Mouse (Mus musculus) cerebellum, adult 11 months (tissue): ENCODE results near the gene Nthl1.

ENCODE experiments used
- DNase-seq: peaks from one replicate; pipeline ENCODE4 v3.0.0; 2022

The Nthl1 gene

DNA sequence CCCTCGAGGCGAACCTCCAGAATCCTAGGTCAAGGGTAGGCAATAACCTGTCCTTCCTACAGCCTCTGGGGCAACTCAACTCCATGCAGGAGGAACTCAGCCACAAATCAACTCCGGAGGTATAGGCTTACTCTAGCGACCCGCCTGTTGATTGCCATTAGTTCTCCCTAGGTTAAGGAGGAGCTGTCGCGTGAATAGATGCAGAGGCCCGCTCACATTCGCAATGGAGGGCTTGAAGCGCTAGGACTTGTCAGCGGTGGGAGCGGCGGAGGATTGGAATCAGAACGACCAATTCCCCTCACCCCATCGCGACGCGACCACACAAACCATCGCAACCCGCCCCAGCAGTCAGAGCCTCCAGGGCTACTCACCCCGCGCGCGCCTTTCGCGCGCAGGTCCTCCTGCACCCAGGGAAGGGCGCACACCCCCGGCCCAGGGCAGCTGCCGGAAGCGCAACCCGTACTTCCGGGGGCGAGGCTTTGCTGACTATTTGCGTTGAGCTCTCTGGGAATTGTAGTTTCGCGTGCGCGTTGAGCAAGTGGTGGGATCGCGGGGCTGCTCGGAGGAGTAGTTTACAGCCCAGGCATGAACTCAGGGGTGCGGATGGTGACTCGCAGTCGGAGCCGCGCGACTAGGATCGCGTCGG, at the start of gene Nthl1, which contains the start of gene Tsc2:
TSS of gene Nthl1 (plus strand) at position 514 of the 646 bp plus-strand sequence.
TSS of gene Tsc2 (minus strand) at position 464 of the 646 bp plus-strand sequence.
- peak; percentile 69 for DNase-seq

- DNase-seq = no peak
Observed at GRCm38 (mm10) chr17:24583599-24584460, 48.6 kb upstream of the Nthl1 start.

DNA sequence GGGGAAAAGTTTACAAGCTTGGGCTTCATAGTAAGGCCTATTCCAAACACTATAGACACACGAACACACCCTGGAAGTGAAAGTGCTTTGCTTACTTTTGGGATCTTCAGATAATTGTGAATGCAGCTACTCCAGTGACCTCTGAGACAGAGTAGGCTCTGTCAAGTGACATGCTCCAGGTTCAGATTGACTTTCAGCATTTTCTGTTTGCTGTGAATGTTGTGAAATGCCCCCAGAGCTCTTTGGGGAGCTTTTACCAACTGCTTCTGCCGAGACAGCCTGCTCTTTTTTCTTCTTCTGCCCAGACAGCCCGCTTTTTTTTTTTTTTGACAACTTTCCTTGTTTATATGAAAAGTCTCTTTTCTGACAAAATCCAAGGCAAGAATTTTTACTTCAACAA, 48.0 kb upstream of the Nthl1 start:
- DNase-seq = no peak

DNA sequence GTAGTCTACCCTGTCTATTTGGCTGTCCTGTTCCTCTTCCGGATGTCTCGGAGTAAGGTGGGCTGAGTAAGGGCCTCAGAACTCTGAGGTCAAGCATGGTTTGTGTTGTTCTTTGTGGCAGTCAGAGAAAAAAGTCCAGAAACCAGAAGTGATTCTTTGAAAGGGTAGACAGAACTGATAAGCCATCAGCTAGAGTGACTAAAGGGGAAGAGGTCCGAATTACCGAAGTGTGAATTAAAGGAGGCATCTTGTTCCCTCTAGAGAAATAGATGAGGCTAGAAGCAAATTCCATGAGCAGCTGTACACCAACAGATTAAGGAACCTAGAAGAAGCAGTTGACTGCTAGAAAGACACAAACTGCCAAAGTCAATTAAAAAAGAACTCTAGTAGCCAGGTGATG, 45.9 kb upstream of the Nthl1 start:
- DNase-seq = no peak

DNA sequence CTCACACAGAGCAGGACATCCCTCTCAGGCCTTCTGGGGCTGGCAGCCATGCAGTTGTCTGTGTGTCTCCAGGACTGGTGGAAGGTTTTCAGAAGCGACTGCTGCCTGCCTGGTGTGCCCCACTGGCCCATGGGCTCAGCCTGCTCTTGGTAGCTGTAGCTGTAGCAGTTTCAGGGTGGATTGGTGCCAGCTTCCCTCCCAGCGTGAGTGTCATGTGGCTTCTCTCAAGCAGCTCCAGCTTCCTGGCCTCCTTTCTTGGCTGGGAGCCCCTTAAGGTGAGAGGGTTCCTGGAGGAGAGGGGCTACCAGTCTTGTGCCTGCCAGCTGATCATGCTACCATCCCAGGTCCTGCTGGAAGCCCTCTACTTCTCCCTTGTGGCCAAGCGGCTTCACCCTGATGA, 41.5 kb upstream of the Nthl1 start:
- peak; percentile 71 for DNase-seq

DNA sequence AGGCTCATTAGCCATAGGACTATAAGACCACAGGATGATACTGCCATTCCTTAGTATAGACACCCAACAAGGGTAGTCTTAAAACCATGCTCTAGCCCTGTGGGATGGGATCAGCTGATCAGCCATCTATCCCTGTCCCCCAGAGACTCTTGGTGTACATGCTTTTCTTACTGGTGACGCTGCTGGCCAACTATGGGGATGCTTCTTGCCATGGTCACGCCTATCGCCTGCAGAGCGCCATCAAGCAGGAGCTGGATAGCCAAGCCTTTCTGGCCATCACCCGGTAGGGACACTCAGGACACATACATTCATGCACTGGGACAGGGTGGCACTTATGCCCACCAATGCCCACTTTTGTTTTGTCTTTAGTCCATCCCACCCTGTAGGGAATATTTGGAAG, 40.8 kb upstream of the Nthl1 start:
- no peak for DNase-seq

- DNase-seq = no peak
Observed at GRCm38 (mm10) chr17:24593248-24593647, 39.2 kb upstream of the Nthl1 start.

- DNase-seq = peak; percentile 43
Observed at GRCm38 (mm10) chr17:24593992-24594890, 38.2 kb upstream of the Nthl1 start.

DNA sequence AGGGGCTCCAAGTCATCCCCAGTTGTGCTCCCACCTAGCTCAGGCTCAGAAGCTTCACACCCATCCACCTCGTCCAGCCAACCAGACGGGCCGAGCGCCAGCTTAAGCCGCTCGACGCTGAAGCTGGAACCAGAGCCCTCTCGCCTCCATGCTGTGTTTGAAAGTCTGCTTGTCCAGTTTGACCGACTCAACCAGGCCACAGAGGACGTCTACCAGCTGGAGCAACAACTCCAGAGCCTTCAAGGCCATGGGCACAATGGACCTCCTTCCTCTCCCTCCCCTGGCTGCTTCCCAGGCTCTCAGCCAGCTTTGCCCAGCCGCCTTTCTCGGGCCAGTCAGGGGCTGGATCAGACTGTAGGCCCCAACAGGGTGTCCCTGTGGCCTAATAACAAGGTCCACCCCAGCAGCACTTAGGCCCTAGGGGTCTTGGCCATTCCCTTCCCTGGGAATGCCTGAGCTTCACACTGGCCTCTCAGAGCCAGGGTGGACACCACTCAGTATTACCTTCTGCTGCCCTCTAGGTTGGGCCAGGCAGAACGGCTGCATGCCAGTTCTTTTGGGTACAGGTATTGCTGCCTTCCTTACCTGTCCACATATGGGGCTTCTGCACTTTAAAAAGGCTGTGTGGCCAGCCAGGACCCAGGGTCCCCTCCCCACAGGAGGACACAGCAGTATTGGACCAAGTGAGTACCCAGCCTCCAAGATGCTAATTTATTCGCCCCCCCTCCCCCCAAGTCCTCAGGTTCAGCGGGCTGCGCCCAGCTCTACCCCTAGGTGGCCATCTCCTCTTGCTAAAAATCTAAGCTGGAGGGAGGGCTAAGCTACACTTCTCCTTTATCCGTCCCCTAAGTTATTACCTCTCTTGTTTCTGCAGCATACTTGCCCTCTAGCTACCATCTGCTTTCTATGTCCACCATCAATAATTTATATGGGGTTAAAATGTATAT, 37.1 kb upstream of the Nthl1 start:
- peak; percentile 63 for DNase-seq

GRCm38 (mm10) chr17:24596073-24596466, 36.4 kb upstream of the Nthl1 start:
- DNase-seq = peak; percentile 31

DNA sequence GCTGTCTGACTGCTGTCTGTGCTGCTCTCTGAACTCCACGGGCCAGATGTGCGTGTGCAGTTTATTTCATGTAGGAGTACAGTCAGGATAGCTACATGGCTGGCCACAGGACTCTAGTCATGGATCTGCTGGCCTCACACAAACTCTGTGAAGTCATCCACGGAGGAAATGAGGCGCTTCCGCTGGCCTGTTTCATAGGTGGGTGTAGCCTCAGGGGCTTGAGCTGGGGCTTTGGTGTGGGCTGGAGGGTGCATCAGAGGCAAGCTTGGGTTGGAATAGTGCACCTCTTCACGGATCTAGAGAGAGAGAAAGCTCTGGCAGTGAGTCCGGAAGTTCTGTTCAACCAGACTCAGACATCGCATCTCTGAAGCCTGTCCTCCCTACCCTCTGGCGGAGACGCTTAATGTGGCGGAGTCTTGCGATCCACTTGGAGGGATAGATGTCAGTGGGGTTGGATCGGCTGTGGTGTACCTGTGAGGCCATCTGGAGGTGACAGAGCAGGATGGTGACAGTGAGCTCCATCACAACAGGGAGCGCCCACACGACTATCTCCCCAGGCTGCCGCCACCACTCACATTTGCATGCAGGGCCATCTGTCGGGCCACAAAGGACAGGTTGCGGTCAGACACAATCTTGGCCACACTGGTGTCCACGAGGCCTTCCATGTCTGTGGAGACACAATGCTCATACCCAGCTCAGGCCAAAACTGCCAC, 35.9 kb upstream of the Nthl1 start:
- DNase-seq = peak; percentile 85

DNA sequence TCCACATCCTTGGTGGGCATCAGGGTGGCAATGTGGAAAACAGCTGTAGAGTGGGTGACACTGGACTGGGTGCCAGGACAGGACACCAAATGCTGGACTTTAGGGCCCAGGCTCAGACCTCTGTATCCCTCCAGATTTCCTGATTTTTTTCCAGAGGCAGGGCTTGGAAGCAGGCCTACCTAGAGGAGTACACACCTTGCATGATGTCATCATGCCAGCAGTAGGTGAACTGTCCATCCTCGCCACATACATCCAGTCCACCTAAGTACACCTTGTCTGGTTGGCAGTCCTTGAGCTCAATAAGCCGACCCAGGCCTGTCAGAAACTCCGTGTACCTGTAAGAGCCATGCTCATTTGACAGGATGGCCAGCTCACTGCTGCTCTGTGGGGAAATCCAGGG, 34.5 kb upstream of the Nthl1 start:
- no peak for DNase-seq

DNA sequence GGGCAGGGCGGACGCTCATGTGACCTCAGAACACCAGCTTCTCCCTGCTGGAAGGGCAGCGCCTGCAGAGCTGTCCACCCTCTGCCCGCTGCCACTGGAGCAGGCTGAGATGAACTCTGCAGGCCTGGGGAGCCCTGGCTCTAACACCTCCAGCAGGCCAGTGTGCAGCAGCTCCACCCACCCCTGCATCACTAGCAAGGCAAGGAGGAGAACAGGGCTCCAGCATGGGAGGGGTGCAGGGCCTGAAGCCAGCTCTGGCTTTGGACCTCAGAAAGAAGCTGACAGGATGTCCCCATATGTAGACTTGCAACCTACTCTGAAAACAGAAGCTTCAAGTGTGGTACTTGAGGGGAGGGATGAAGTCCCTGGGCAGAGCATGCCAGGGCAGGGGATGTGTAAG, 32.0 kb upstream of the Nthl1 start:
- DNase-seq = no peak

DNA sequence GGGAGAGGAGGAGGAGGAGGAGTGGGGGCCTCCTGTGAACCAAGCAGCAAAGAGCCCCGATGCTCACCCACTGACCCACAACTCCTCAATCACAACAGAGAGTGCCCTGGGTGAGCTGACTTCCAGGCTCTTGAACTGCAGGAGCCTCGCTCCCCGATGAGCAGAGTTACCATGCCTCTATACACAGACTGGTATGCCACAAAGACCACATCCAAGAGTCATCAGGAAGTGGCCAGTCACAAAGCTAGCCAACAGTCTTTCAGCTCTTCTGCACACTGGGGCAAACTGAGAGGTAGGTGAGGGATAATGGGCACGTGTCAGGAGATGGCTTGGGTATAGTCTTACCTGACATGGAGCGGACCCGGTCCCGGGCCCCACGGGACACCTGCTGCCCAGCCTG, 28.5 kb upstream of the Nthl1 start:
- no peak for DNase-seq

GRCm38 (mm10) chr17:24604557-24604956, 27.9 kb upstream of the Nthl1 start:
- DNase-seq = no peak

- DNase-seq = no peak
Observed at GRCm38 (mm10) chr17:24608370-24608769, 24.1 kb upstream of the Nthl1 start.

GRCm38 (mm10) chr17:24608874-24609273, 23.6 kb upstream of the Nthl1 start:
- DNase-seq = no peak

GRCm38 (mm10) chr17:24610711-24611110, 21.8 kb upstream of the Nthl1 start:
- DNase-seq = no peak

DNA sequence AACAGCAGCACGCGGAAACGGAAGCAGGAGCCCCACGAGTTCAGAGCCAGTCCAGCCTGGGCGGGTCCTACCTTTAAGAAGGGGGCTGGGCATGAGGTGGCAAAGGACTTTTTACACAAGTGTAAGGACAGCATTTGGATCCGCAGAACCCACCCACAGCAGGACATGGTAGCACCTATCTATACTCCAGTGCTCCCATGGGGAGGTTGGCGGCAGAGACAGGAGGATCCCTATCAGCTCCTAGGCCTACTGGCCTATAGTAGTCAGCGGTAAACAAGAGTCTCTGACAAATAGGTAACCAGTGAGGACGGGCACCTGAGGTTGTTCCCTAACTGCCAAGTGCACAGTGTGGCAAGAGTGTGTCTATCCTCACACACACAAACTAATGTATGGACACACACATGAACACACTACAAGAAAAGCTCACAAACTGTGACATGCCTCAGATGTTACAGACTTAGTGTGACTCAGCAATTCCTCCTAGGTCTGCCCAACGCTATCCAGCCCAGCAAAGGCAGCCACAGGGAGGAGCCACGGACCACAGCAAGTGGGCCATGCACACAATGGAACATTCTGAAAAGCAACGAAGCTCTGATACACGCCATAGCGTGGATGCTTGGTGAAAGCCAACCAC, 14.8 kb upstream of the Nthl1 start:
- DNase-seq = no peak

DNA sequence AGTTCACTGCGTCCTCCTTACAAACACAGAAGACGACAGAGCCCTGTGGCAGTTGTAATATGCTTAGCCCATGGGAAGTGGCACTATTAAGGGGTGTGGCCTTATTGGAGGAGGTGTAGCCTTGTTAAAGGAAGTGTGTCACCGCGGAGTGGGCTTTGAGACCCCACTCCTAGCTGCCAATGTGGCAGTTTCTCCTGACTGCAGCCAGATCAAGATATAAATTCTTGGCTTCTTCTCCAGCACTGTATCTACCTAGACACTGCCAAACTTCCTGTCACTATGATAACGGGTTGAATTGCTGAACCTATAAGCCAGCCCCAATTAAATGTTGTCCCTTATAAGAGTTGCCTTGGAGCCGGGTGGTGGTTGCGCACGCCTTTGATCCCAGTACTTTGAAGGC, 7.0 kb upstream of the Nthl1 start:
- no peak for DNase-seq

GRCm38 (mm10) chr17:24628646-24629045, 3.8 kb upstream of the Nthl1 start:
- peak; percentile 81 for DNase-seq
